Mouse (Mus musculus): ENCODE measurements around the gene Zfp456.
"Not testable (repeated sequence)": the region's sequence is repeated elsewhere in the genome, so short reads cannot be mapped to it uniquely, and the experiment has no call there.

The Zfp456 gene

DNA sequence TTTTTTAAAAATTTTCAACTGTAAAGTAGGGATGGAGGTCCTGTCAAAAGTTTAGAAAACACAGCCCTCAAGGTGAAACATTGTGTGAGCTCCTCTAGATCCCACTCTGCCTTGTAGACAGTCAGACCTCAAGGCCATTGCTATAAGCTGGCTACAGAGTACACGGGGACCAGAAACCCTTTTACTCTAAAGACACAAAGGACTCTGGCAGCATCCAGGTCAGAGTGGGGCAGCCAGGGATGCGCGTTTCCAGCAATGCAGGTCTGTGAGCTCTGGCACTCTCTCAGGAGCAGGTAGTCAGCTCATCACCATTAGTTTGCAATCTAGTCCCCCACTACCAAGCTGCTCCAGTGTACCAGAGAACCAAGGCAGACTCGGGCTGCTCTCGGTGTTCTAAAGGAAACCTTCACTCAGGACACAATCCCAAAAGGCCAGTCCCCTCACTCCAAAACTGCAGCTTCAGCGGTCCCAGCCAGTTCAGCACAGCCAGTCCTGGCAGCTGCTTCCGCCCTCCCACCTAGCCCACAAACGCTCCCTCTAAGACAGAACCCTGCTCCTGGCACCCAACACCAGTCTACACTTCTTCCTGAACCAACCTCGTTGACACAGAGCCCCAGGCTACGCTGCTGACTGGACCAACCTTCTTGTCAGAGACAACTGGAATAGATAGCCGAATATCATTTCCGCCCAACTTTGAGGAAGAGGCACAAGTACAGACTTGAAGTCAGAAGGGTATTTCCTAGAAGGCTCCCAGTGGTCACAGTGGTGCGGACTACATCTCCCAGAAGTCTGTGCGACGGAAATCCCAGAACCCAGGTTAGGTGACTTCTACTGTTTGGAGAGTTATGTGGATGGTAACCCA lies at the start of gene Zfp456, which contains the start of gene Gm28041:
TSS of gene Zfp456 (minus strand) at position 761 of the 862 bp plus-strand sequence.
TSS of gene Gm28041 (minus strand) at position 684 of the 862 bp plus-strand sequence.
- DNase-seq, result peak; percentile 17

DNA sequence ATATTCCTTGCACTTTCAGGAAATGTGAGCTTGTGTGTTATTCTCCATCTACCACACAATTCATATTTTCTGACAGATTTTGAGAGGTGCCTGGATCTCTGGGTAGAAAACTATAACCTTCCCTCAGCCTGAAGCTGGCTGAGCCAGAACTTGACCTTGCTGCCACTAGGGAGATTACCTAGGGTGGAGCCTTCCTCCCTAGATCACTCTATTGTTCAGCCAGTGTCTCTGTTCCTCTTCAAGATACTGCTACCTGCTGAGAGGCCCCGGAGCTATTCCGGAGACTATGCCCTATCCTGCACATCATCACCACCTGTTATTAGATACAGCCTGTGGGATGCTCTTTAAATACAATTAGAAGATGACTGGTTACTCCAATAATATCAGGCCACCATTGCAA lies 46.9 kb upstream of the Zfp456 start:
- not testable (repeated sequence) for DNase-seq

DNA sequence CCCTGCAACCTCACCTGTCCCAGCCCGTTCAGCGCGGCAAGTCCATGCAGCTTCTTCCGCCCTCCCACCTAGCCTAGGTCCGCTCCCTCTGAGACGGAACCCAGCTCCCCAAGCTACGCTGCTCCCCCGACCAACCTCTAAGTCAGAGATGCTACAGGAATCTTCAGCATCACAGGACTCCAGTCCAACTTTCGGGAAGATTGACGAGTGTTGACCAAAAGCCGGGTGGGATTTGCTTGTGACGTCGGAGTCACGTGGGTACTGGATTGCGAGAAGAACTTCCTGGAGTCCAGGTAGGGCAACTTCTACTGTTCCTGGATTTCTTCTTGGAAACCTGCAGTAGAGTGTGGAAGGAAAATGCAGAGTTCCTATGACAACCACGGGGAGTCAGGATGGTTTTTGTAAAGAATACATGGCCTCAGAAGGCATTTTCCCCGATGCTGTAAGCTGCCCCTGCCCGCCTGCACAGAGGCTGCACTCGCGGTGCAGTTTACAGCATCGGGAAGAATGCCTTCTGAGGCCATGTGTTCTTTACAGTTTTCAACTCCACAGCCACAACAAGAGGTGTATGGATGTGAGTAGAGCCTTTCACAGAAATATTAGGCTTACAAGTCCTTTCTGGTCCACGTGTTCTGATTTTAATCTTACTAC lies 45.7 kb upstream of the Zfp456 start, which contains the start of gene Zfp459:
TSS of gene Zfp459 (minus strand) at position 212 of the 651 bp plus-strand sequence.
- peak; percentile 21 for DNase-seq

- no peak for DNase-seq
Observed at GRCm38 (mm10) chr13:67420558-67421206, 45.1 kb upstream of the Zfp456 start.

DNA sequence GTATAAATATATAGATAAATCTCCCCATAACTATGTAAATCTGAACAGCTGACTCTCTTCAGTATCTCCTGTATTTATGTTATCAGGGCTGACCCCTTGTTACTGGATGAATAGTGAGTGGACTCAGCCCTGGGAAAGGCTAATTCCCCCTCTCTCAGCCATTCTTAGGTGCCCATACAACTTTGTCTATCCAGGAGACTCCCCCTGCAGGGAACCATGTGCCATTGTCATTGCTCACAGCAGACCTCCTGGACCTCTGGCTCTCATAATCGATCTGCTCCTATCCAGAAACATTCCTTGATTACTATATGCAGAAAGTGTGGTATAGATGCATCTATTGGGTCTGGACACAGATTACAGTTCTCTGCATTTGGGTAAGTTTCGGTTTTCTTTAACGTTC lies 41.2 kb upstream of the Zfp456 start:
- no peak for DNase-seq

DNA sequence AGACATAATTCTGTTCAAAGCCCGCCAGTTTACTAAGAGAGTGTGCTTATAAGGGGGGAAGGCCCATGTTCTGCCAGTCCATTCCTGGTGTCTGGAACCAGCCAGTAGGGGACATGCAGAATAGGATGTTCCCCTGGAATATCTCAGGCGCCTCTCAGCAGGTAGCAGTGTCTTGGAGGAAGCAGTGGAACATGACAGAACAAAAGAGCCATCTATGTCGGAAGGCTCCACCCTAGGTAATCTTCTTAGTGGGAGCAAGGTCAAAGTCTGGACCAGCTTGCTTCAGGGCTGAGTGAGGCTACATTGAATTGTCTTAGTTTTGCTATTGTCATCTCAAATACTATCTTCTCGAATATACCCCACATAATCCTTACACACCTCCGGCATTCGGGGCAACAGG lies 40.1 kb upstream of the Zfp456 start:
- DNase-seq, result no peak

- DNase-seq, result not testable (repeated sequence)
Observed at GRCm38 (mm10) chr13:67413634-67414033, 38.0 kb upstream of the Zfp456 start.

GRCm38 (mm10) chr13:67399183-67399903 lies 23.7 kb upstream of the Zfp456 start, which contains the start of gene Zfp429:
Gene Zfp429, minus strand, starts transcription at chr13:67399819.
- DNase-seq, result peak; percentile 49

DNA sequence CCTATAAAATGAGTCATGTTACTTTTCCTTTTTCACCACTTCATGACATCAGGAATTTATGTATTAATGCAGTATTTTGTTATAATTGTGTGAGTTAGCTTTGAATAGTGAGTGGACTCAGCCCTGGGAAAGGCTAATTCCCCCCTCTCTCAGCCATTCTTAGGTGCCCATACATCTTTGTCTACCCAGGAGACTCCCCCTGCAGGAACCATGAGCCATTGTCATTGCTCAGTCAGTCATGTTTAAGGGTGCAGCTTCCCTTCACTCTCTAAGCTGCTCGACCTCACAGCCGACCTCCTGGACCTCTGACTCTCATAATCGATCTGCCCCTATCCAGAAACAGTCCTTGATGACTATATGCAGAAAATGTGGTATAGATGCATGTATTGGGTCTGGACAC lies 645 bp upstream of the Zfp456 start:
- not testable (repeated sequence) for DNase-seq

DNA sequence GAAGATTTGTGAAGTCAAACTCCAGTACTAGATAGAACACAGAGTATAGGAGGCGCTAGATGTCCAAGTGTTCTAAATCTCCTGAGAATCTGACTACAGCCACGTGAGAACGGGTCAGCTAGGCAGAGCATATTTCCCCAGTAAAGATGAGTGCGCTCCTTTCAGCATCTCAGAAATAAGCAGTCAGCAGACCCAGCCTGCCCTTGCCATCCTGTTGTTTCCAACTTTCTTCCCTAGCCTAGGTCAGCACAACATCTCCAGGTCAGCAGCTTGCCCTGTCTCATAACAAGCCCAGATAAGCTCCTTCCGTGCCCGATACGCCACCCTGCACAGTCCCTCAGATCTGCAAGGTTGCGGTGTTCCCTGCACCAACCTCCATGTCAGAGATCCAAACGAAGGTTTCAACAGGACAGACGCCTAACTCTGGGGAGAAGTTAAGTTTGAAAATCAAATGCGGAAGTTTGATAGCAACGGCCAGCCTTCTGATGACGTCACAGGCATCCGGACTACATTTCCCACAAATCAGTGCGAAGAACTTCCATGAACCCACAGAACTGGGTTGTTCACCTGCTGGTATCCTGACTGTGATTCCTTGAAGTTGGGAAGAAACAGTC lies 15.4 kb downstream of the Zfp456 start, which contains the start of the genes Gm28044 and Zfp953:
TSS of gene Gm28044 (minus strand) at position 406 of the 614 bp plus-strand sequence.
TSS of gene Zfp953 (minus strand) at position 475 of the 614 bp plus-strand sequence.
- peak; percentile 75 for DNase-seq

GRCm38 (mm10) chr13:67351854-67352253 lies 23.8 kb downstream of the Zfp456 start:
- DNase-seq, result no peak

GRCm38 (mm10) chr13:67343422-67343821 lies 32.2 kb downstream of the Zfp456 start:
- no peak for DNase-seq

- no peak for DNase-seq
Observed at GRCm38 (mm10) chr13:67332877-67333276, 42.7 kb downstream of the Zfp456 start.

DNA sequence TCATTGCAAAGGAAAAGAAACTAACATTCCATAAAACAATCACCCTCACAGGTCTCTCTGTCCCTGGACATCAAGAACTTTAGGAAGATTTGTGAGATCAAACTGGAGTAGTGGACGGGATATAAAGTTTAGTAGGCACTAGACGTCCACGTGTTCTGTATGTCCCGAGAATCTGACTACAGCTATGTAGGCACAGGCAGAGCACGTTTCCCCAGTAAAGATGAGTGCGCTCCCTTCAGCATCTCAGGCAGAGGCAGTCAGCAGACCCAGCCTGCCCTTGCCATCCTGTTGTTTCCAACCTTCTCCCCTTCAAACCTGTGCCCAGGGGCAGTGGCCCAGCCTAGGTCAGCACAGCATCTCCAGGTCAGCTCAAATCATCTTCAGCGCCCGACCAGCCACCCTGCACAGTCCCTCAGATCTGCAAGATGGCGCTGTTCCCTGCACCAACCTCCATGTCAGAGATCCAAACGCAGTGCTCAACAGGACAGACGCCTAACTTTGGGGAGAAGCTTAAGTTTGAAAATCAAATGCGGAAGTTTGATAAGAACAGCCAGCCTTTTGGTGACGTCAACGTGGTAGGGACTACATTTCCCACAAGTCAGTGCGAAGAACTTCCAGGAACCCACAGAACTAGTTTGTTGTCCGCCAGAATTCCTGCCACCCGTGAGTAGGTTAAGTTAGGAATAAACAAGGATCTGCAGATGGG lies 43.4 kb downstream of the Zfp456 start, which contains the start of gene Zfp595:
TSS of gene Zfp595 (minus strand) at position 552 of the 706 bp plus-strand sequence.
- DNase-seq, result peak; percentile 46
